Mouse (Mus musculus) stomach, postnatal 0 days (tissue): ENCODE measurements around the gene Rnf38.

ENCODE experiments used
- CTCF ChIP-seq: IDR thresholded peaks from 2 replicates; pipeline ENCODE4 v1.5.1; 2016; ENCODE audit warnings: antibody characterized with exemption, low read depth, mild to moderate bottlenecking, moderate library complexity
- EP300 ChIP-seq: optimal IDR thresholded peaks from 2 replicates; pipeline ENCODE3; 2016; ENCODE audit warnings: antibody characterized with exemption

GRCm38 (mm10) chr4:44113393-44114138 is 120.0 kb downstream of the Rnf38 start:
- TF ChIP-seq CTCF: no peak
- no peak for TF ChIP-seq EP300
